Mouse (Mus musculus) R1 (cell line): ENCODE measurements around the gene Ddah1.
A peak's percentile ranks its signal among the peaks of the same experiment; 100 is the strongest.

ENCODE experiments used
- DNase-seq: peaks from one replicate; pipeline ENCODE4 v3.0.0-alpha.2; 2018; ENCODE audit warnings: low read depth, low spot score

Gene Ddah1

GRCm38 (mm10) chr3:145763642-145763972 is 5.1 kb downstream of the Ddah1 start:
- DNase-seq: no peak

GRCm38 (mm10) chr3:145764416-145764815 is 5.9 kb downstream of the Ddah1 start:
- no peak for DNase-seq

DNA sequence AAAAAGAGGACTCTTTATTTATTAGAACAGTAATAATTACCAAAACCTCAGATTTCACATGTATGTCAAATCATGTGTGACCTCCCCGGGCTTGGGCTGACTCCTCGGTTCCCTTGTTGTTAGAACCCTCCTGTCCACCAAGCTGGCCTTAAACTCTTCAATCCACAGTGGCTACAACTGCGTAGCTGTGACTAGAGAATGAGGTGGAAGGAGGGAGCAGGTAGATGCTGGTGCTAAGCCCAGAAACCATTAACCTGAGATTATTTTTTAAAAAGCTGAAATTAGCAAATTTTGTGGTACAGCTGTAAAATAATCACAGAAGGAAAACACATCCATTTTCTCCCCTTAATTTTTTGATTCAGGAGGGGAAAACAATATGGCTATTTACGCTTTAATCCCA is 10.0 kb downstream of the Ddah1 start:
- DNase-seq: no peak

DNA sequence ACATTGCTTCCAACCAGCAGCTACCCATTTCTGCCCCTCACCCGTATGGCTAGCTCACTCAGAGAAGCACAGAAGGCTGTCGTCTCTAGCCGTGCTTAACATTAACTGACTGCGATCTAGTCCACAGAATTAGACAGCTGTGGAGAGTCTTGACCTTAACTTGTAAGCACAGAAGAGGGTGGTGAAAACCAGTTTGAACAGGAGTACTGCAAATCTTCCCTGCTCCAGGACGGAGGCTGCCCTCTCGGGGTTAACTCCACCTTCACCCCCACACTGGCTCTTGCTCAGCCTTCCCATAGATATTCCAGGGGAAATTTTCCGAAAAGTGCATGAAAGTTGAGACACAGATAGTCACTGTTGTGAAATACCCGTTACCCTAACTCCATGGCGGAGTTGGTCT is 14.9 kb downstream of the Ddah1 start:
- DNase-seq: peak; percentile 31

GRCm38 (mm10) chr3:145774336-145774735 is 15.9 kb downstream of the Ddah1 start:
- DNase-seq: no peak

DNA sequence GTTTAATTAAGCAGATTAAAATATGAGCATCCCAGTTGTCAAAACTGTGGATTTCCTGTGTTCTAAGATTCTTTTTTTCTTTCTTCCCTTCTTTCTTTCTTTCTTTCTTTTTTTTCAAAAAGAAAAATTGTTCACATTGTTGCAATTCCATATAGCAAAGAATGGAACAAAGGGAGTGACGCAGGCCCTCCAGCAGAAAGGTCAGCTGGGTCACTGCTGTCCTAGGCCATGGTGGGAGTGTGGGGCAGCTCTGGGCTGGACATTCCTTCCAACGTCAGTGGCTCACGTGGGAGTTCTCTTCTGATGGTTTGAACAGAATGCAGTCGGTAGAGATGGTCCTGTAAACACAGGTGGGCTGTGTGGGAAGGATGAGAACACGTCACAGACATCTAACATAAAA is 16.8 kb downstream of the Ddah1 start:
- no peak for DNase-seq

DNA sequence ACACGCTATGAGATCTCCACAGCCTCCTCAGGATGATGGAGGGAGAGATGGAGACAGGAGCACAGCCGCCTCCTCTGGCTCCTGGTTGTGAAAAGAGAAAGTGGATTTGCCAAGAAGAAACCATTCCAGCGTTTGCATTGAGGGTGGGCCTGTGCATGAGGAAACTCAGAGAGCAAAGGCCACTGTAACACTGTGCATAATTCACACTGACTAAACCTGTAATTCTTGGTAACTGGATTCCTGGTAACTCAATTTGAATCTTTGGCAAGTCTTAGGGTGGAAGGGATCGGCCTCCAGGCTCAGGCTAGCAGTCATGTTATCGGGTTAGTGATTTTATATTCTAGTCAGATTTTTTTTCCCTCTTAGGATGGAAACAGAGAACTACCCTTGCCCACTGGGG is 17.4 kb downstream of the Ddah1 start:
- no peak for DNase-seq

DNA sequence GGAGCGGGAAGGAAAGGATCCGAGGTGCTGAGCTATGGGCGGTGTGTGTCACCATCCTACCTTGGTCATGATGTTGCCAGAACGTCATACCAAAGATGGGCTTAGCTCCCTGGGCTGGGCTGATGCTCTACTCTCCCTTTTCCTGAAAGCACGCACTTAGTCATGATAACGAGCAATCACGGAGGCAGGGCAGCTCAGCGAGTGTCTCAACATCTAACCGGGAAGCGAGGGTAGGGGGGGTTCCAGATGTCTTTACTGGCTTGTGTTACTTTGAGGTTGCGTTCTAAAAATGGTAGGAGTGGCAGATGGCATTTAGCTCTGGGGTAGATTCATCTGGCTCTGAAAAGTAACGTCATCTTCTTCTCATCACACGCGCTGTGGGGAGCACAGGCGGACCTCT is 18.5 kb downstream of the Ddah1 start:
- no peak for DNase-seq

GRCm38 (mm10) chr3:145778406-145778922 is 20.0 kb downstream of the Ddah1 start:
- no peak for DNase-seq

GRCm38 (mm10) chr3:145779279-145779973 is 21.0 kb downstream of the Ddah1 start:
- no peak for DNase-seq

- DNase-seq: peak; percentile 71
Measured at GRCm38 (mm10) chr3:145780784-145781442, 22.4 kb downstream of the Ddah1 start.

GRCm38 (mm10) chr3:145785244-145785643 is 26.8 kb downstream of the Ddah1 start:
- DNase-seq: no peak

DNA sequence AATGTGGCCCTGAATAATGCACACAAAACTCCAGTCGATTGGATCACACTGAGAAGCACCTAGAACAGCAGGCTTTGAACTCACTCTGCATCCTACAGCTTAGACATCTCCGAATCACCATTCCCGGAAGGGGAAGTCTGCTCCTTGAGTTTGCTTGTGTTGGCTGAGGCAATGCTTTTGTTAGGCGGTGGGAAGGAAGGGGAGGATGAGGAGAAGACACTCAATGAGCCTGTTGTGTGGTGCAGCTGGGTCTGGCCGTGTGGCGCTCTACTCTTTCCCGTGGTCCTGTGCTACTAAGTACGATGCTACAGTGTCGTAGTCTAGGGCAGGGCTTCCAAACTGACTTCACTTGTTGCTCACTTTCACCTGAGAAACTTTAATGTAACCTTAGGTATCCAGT is 28.8 kb downstream of the Ddah1 start:
- peak; percentile 30 for DNase-seq

- no peak for DNase-seq
Measured at GRCm38 (mm10) chr3:145789114-145789513, 30.6 kb downstream of the Ddah1 start.

- DNase-seq: no peak
Measured at GRCm38 (mm10) chr3:145790233-145790632, 31.8 kb downstream of the Ddah1 start.

DNA sequence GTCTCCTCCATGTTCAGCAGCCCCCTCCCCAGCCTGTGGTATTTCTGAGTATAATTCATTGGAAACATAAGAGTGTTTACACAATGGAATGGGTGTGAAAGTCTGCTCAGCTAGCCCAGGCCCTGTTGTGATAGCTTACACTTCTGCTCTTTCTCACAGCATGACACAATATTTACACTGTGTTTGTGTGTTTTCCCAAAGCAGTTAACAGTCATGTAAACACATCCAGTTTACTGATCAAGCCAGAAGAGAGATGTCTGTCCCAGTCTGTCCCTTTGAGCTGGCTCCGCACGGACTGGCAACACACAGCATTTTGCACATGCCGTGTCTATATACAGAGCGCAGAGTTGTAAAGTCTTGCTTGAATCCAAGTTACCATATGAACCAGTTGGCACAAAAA is 32.2 kb downstream of the Ddah1 start:
- no peak for DNase-seq

DNA sequence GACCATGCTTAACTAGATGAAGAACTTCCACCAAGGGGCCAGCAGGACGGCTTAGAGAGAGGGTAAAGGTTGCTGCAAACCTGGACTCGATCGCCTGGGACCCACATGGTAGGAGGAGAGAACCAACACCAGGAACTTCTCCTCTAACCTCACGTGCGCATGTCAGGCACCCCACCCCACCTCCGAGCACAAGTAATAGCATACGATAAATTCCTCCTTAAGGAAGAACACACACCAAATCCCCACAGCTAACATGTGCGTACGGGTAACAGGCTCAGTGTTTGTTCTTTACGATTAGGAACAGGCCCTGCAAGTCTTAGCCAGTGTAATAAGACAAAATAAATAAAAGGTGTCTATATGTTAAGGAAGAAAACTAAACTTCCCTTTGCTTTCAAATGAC is 35.9 kb downstream of the Ddah1 start:
- no peak for DNase-seq

- no peak for DNase-seq
Measured at GRCm38 (mm10) chr3:145795896-145796295, 37.4 kb downstream of the Ddah1 start.

- DNase-seq: no peak
Measured at GRCm38 (mm10) chr3:145798042-145798441, 39.6 kb downstream of the Ddah1 start.

GRCm38 (mm10) chr3:145798751-145799188 is 40.3 kb downstream of the Ddah1 start:
- no peak for DNase-seq

- no peak for DNase-seq
Measured at GRCm38 (mm10) chr3:145799365-145799764, 40.9 kb downstream of the Ddah1 start.

DNA sequence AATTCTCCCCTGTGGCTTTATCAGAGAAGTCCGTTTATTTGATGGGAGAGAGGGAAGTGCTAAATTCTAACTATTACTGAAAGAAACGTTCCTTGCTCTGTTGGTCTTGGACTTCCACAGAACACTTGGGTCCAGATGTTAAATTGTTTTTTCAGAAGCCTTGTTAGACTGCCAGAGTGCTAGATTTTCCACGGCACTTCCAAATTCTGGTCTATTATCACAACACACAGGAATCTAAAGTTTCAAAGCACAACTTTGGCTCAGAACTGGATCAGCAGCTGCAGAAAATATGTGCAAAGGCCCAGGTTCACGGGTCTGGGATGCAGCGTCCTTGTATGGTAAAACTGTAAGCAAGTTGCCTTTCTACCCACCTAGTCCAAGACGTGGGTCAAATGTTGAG is 43.6 kb downstream of the Ddah1 start:
- no peak for DNase-seq

GRCm38 (mm10) chr3:145805848-145806247 is 47.4 kb downstream of the Ddah1 start:
- DNase-seq: no peak
